Mouse (Mus musculus) myocyte (in vitro differentiated cells): Measurements from ENCODE around the gene Pigu. TPM values are rescaled to one million over a fixed set of nuclear protein-coding genes. Genes with fewer than 3 reads are reported as not detected.

ENCODE experiments used
- H3K27me3 ChIP-seq: one replicate; pipeline ENCODE4 v1.6.1; 2011; ENCODE audit not compliant: control insufficient read depth, insufficient read depth, insufficient read length
- H3K36me3 ChIP-seq: one replicate; pipeline ENCODE4 v1.6.1; 2011; ENCODE audit not compliant: control insufficient read depth, insufficient read depth
- H3K4me2 ChIP-seq: one replicate; pipeline ENCODE4 v1.6.1; 2011; ENCODE audit warnings: low read depth, control low read depth
- H3K4me3 ChIP-seq: one replicate; pipeline ENCODE4 v1.5.1; 2011; ENCODE audit warnings: mild to moderate bottlenecking, control low read depth, moderate library complexity
- H3K79me2 ChIP-seq: one replicate; pipeline ENCODE4 v1.6.1; 2011; ENCODE audit not compliant: control insufficient read depth, insufficient read depth
- H3ac ChIP-seq: one replicate; pipeline ENCODE4 v1.6.1; 2011; ENCODE audit not compliant: control insufficient read depth, insufficient read length
- CEBPB ChIP-seq: IDR thresholded peaks from 2 replicates; pipeline ENCODE4 v1.6.1; 2011; ENCODE audit warnings: mild to moderate bottlenecking, moderate library complexity; ENCODE audit not compliant: poor library complexity, insufficient read depth, severe bottlenecking
- E2F4 ChIP-seq: IDR thresholded peaks from one replicate; pipeline ENCODE4 v1.6.1; 2011; ENCODE audit warnings: mild to moderate bottlenecking, control low read depth, moderate library complexity; ENCODE audit not compliant: insufficient read depth
- MAX ChIP-seq: IDR thresholded peaks from one replicate; pipeline ENCODE4 v1.6.1; 2011; ENCODE audit warnings: low read depth, mild to moderate bottlenecking, control low read depth
- MYOD1 ChIP-seq, 3 experiments: IDR thresholded peaks; one replicate each; pipeline ENCODE4 v1.6.1; 2011; ENCODE audit warnings: control low read depth in 2 of 3, low read depth in 2 of 3, mild to moderate bottlenecking in 2 of 3, moderate library complexity in 1 of 3; ENCODE audit not compliant: insufficient read length in 2 of 3, control insufficient read depth in 1 of 3
- MYOG ChIP-seq, 3 experiments: IDR thresholded peaks; one replicate each; pipeline ENCODE4 v1.6.1; 2011; ENCODE audit warnings: control low read depth in 2 of 3, low read depth in 2 of 3, mild to moderate bottlenecking in 2 of 3; ENCODE audit not compliant: insufficient read length in 2 of 3, control insufficient read depth in 1 of 3, insufficient read depth in 1 of 3
- POLR2A ChIP-seq: IDR thresholded peaks from one replicate; pipeline ENCODE4 v1.6.1; 2011; ENCODE audit warnings: low read depth, mild to moderate bottlenecking, control low read depth, moderate library complexity; ENCODE audit not compliant: insufficient read length
- POLR2AphosphoS2 ChIP-seq: IDR thresholded peaks from one replicate; pipeline ENCODE4 v1.6.1; 2011; ENCODE audit warnings: low read depth, control low read depth; ENCODE audit not compliant: insufficient read length
- REST ChIP-seq: IDR thresholded peaks from one replicate; pipeline ENCODE4 v1.6.1; 2011; ENCODE audit warnings: mild to moderate bottlenecking, control low read depth, moderate library complexity; ENCODE audit not compliant: insufficient read depth, insufficient read length
- SRF ChIP-seq: IDR thresholded peaks from one replicate; pipeline ENCODE4 v1.6.1; 2011; ENCODE audit warnings: low read depth; ENCODE audit not compliant: control insufficient read depth, insufficient read length
- TCF12 ChIP-seq: IDR thresholded peaks from one replicate; pipeline ENCODE4 v1.6.1; 2011; ENCODE audit warnings: mild to moderate bottlenecking, control low read depth; ENCODE audit not compliant: poor library complexity, insufficient read depth, severe bottlenecking
- TCF3 ChIP-seq: IDR thresholded peaks from one replicate; pipeline ENCODE4 v1.6.1; 2011; ENCODE audit warnings: low read depth, control low read depth; ENCODE audit not compliant: insufficient read length
- USF1 ChIP-seq: IDR thresholded peaks from one replicate; pipeline ENCODE4 v1.6.1; 2011; ENCODE audit warnings: low read depth, mild to moderate bottlenecking, control low read depth, moderate library complexity
- polyA plus RNA-seq: library from polyadenylated mRNA; unstranded; fragments of >200 nt; fragmentation: generic; extraction: Trizol; gene quantifications from one replicate; pipeline ENCODE4 v1.2.1, GENCODE M21; 2012; ENCODE audit warnings: missing spikeins

Pigu gene
- polyA plus RNA-seq, 1 experiment: 27.0 TPM

- TF ChIP-seq USF1 (no peak), POLR2AphosphoS2 (no peak), MYOD1 (IDR thresholded peaks at IDR 0.05; ENCODE audit: control insufficient read depth in 1 of 3, insufficient read length in 2 of 3, low read depth in 2 of 3) (no peak), POLR2A (no peak), TCF12 (no peak), E2F4 (no peak), CEBPB (no peak), REST (no peak), TCF3 (no peak)
- H3K4me3 ChIP-seq: peak overlapping the region; percentile 75
- peaks cover 48% of the 10 kb centered on the region for H3K79me2 ChIP-seq
- H3ac ChIP-seq: no peak overlapping the region
- no peaks in the 10 kb centered on the region for H3K27me3 ChIP-seq
- H3K36me3 ChIP-seq: no peaks in the 10 kb centered on the region
- peak overlapping the region; percentile 90 for H3K4me2 ChIP-seq
Observed at GRCm38 (mm10) chr2:155237276-155237675, 120.0 kb downstream of the Pigu start.

GRCm38 (mm10) chr2:155236362-155236992 is 120.8 kb downstream of the Pigu start, which contains the start of gene Dynlrb1:
TSS of gene Dynlrb1 (plus strand) at chr2:155236533.
- H3K27me3 ChIP-seq: no peaks in the 10 kb centered on the region
- no peaks in the 10 kb centered on the region for H3K36me3 ChIP-seq
- H3K4me2 ChIP-seq: peak within 1 kb of the TSS; percentile 90
- peaks cover 48% of the 10 kb centered on the region for H3K79me2 ChIP-seq
- H3ac ChIP-seq: peak within 1 kb of the TSS; percentile 37
- TF ChIP-seq MAX: no peak
- no peak for TF ChIP-seq E2F4
- no peak for TF ChIP-seq REST
- no peak for TF ChIP-seq MYOG (IDR thresholded peaks at IDR 0.05; ENCODE audit: control insufficient read depth in 1 of 3, insufficient read depth in 1 of 3, insufficient read length in 2 of 3, low read depth in 2 of 3)
- peak; percentile 81 for TF ChIP-seq POLR2A
- no peak for TF ChIP-seq CEBPB
- no peak for TF ChIP-seq TCF3
- TF ChIP-seq POLR2AphosphoS2: peak; percentile 72
- TF ChIP-seq MYOD1 (IDR thresholded peaks at IDR 0.05; ENCODE audit: control insufficient read depth in 1 of 3, insufficient read length in 2 of 3, low read depth in 2 of 3): no peak
- no peak for TF ChIP-seq SRF
- TF ChIP-seq TCF12: no peak
- no peak for TF ChIP-seq USF1
- H3K4me3 ChIP-seq: peak within 1 kb of the TSS; percentile 75

GRCm38 (mm10) chr2:155235746-155236361 is 121.4 kb downstream of the Pigu start:
- Histone ChIP-seq H3ac (peak overlapping the region; percentile 37), H3K4me2 (peak overlapping the region; percentile 78), H3K36me3 (no peaks in the 10 kb centered on the region), H3K4me3 (peak overlapping the region; percentile 75), H3K79me2 (peaks cover 41% of the 10 kb centered on the region), H3K27me3 (no peaks in the 10 kb centered on the region)
- no peak for TF ChIP-seq E2F4
- no peak for TF ChIP-seq TCF12
- no peak for TF ChIP-seq CEBPB

Other genes starting within 250 kb of the Pigu start
- 8.8 TPM for gene Itch, start 223.9 kb downstream of the Pigu start, polyA plus RNA-seq
- gene Dynlrb1, start 120.9 kb downstream of the Pigu start, polyA plus RNA-seq: 418 TPM
- gene Map1lc3a, start 81.1 kb downstream of the Pigu start, polyA plus RNA-seq: 413 TPM
- gene Trp53inp2, start 23.6 kb upstream of the Pigu start, polyA plus RNA-seq: 100 TPM
- gene Ncoa6, start 116.5 kb upstream of the Pigu start, polyA plus RNA-seq: 11.0 TPM
- 25.8 TPM for gene Acss2, start 160.5 kb upstream of the Pigu start, polyA plus RNA-seq
- gene Ggt7, start 160.8 kb upstream of the Pigu start, polyA plus RNA-seq: 6.6 TPM
- gene Gss, start 235.4 kb upstream of the Pigu start, polyA plus RNA-seq: 55.3 TPM